Mouse (Mus musculus): ENCODE data around the gene Ankrd13b.
A peak's percentile ranks its signal among the peaks of the same experiment; 100 is the strongest.

- TF ChIP-seq CTCF (IDR thresholded peaks at IDR 0.05; ENCODE audit: insufficient read depth, low read depth, low read length): peak; percentile 36; the same call in 1 of the 2 replicates
- no peak for TF ChIP-seq POLR2A (IDR thresholded peaks at IDR 0.05; ENCODE audit: insufficient read depth, low read depth, low read length)
Observed at GRCm38 (mm10) chr11:77486798-77487197, 2.7 kb downstream of the Ankrd13b start.
